Mouse (Mus musculus) MEL (cell line): ENCODE results near the gene Haus2. TPM values are rescaled to one million over a fixed set of nuclear protein-coding genes. Genes with fewer than 3 reads are reported as not detected.
A peak's percentile ranks its signal among the peaks of the same experiment; 100 is the strongest.

Source experiments
- DNase-seq: peaks from one replicate; pipeline ENCODE4 v3.0.0; 2011; ENCODE audit warnings: low read depth, low spot score
- H3K27ac ChIP-seq: 2 replicates; pipeline ENCODE4 v1.5.1; 2012; ENCODE audit warnings: low read depth, mild to moderate bottlenecking, control low read depth, low read length, moderate library complexity; ENCODE audit not compliant: control insufficient read depth
- H3K27me3 ChIP-seq, 2 experiments: fragments of 150-350 bp in 1 of 2; sonication (generic) in 1 of 2; 2 replicates each; pipeline ENCODE4 v1.6.1; 2012; ENCODE audit warnings: low read length in 2 of 2, mild to moderate bottlenecking in 2 of 2, improper control_type of control experiment in 1 of 2, moderate library complexity in 1 of 2; ENCODE audit not compliant: insufficient read depth in 2 of 2, control insufficient read depth in 1 of 2
- H3K36me3 ChIP-seq, 2 experiments: 2 replicates each; pipeline ENCODE4 v1.6.1; 2012 to 2014; ENCODE audit warnings: low read length in 2 of 2, improper control_type of control experiment in 1 of 2, inconsistent platforms in 1 of 2, mild to moderate bottlenecking in 1 of 2; ENCODE audit not compliant: insufficient read depth in 2 of 2, control insufficient read depth in 1 of 2
- H3K4me1 ChIP-seq, 2 experiments: fragments of 150-350 bp in 1 of 2; sonication (generic) in 1 of 2; 2 replicates each; pipeline ENCODE4 v1.6.1; 2012; ENCODE audit warnings: low read length in 2 of 2, improper control_type of control experiment in 1 of 2, mild to moderate bottlenecking in 1 of 2; ENCODE audit not compliant: insufficient read depth in 2 of 2, control insufficient read depth in 1 of 2
- H3K4me3 ChIP-seq, 2 experiments: fragments of 150-350 bp in 1 of 2; sonication (generic) in 1 of 2; 2 replicates each; pipeline ENCODE4 v1.5.1; 2012; ENCODE audit warnings: low read depth in 2 of 2, low read length in 2 of 2, mild to moderate bottlenecking in 2 of 2, moderate library complexity in 2 of 2, control low read depth in 1 of 2, improper control_type of control experiment in 1 of 2; ENCODE audit not compliant: control insufficient read depth in 1 of 2, insufficient read depth in 1 of 2
- H3K79me2 ChIP-seq: 2 replicates; pipeline ENCODE4 v1.6.1; 2012; ENCODE audit warnings: mild to moderate bottlenecking, low read length, moderate library complexity; ENCODE audit not compliant: control insufficient read depth, poor library complexity, insufficient read depth
- H3K9ac ChIP-seq: 2 replicates; pipeline ENCODE4 v1.6.1; 2012; ENCODE audit warnings: low read depth, mild to moderate bottlenecking, control low read depth, low read length, moderate library complexity; ENCODE audit not compliant: control insufficient read depth, poor library complexity, severe bottlenecking
- H3K9me3 ChIP-seq: fragments of 150-350 bp; sonication (generic); replicated peaks from 2 replicates; pipeline ENCODE4 v1.6.1; 2012; ENCODE audit warnings: mild to moderate bottlenecking, low read length, improper control_type of control experiment, moderate library complexity; ENCODE audit not compliant: insufficient read depth
- CHD1 ChIP-seq: IDR thresholded peaks from 2 replicates; pipeline ENCODE4 v1.6.1; 2012; ENCODE audit warnings: low read depth, mild to moderate bottlenecking, inconsistent platforms, low read length, improper control_type of control experiment
- CHD2 ChIP-seq: IDR thresholded peaks from 2 replicates; pipeline ENCODE4 v1.6.1; 2011; ENCODE audit warnings: low read length, improper control_type of control experiment
- EP300 ChIP-seq, 2 experiments: IDR thresholded peaks; 2 replicates each; pipeline ENCODE4 v1.6.1; 2011; ENCODE audit warnings: improper control_type of control experiment in 2 of 2, low read length in 2 of 2, low read depth in 1 of 2, mild to moderate bottlenecking in 1 of 2
- ETS1 ChIP-seq: IDR thresholded peaks from 2 replicates; pipeline ENCODE4 v1.6.1; 2012; ENCODE audit warnings: low read depth, mild to moderate bottlenecking, inconsistent platforms, low read length, improper control_type of control experiment, moderate library complexity
- GABPA ChIP-seq: IDR thresholded peaks from 2 replicates; pipeline ENCODE4 v1.6.1; 2012; ENCODE audit warnings: low read depth, mild to moderate bottlenecking, inconsistent platforms, low read length, improper control_type of control experiment, moderate library complexity
- GATA1 ChIP-seq: IDR thresholded peaks from 2 replicates; pipeline ENCODE4 v1.6.1; 2011; ENCODE audit warnings: low read depth, low read length, improper control_type of control experiment
- HCFC1 ChIP-seq: IDR thresholded peaks from 2 replicates; pipeline ENCODE4 v1.6.1; 2012; ENCODE audit warnings: low read depth, mild to moderate bottlenecking, inconsistent platforms, low read length, improper control_type of control experiment, moderate library complexity
- KAT2A ChIP-seq: conservative IDR thresholded peaks from 2 replicates; pipeline ENCODE4 v1.6.1; 2012; ENCODE audit warnings: low read depth, low read length, improper control_type of control experiment, inconsistent platforms
- MAFK ChIP-seq: IDR thresholded peaks from 2 replicates; pipeline ENCODE4 v1.6.1; 2011; ENCODE audit warnings: low read depth, mild to moderate bottlenecking, low read length, improper control_type of control experiment, borderline replicate concordance
- MAZ ChIP-seq: IDR thresholded peaks from 2 replicates; pipeline ENCODE4 v1.6.1; 2012; ENCODE audit warnings: low read depth, mild to moderate bottlenecking, inconsistent platforms, low read length, improper control_type of control experiment
- MEF2A ChIP-seq: IDR thresholded peaks from 2 replicates; pipeline ENCODE4 v1.6.1; 2014; ENCODE audit warnings: low read depth, mild to moderate bottlenecking, inconsistent platforms, low read length, improper control_type of control experiment; ENCODE audit not compliant: poor library complexity, insufficient replicate concordance, severe bottlenecking; ENCODE audit errors: extremely low read depth
- MYB ChIP-seq: IDR thresholded peaks from 2 replicates; pipeline ENCODE4 v1.6.1; 2011; ENCODE audit warnings: mild to moderate bottlenecking, low read depth, low read length, improper control_type of control experiment
- MYC ChIP-seq: IDR thresholded peaks from 2 replicates; pipeline ENCODE4 v1.6.1; 2011; ENCODE audit warnings: low read depth, mild to moderate bottlenecking, low read length, improper control_type of control experiment, moderate library complexity
- POLR2A ChIP-seq, 2 experiments: IDR thresholded peaks; 2 replicates each; pipeline ENCODE4 v1.6.1; 2011 to 2012; ENCODE audit warnings: low read length in 2 of 2, mild to moderate bottlenecking in 2 of 2, control low read depth in 1 of 2, improper control_type of control experiment in 1 of 2, low read depth in 1 of 2, moderate library complexity in 1 of 2; ENCODE audit not compliant: control insufficient read depth in 1 of 2, insufficient read depth in 1 of 2, poor library complexity in 1 of 2
- POLR2AphosphoS2 ChIP-seq: IDR thresholded peaks from 2 replicates; pipeline ENCODE4 v1.6.1; 2011; ENCODE audit warnings: low read length, improper control_type of control experiment
- POLR2AphosphoS5 ChIP-seq: IDR thresholded peaks from 2 replicates; pipeline ENCODE4 v1.6.1; 2012; ENCODE audit warnings: low read depth, borderline replicate concordance, mild to moderate bottlenecking, inconsistent platforms, low read length, moderate library complexity, mixed read lengths
- RCOR1 ChIP-seq: IDR thresholded peaks from 2 replicates; pipeline ENCODE4 v1.6.1; 2012; ENCODE audit warnings: low read depth, mild to moderate bottlenecking, inconsistent platforms, low read length, improper control_type of control experiment
- SIN3A ChIP-seq: IDR thresholded peaks from 2 replicates; pipeline ENCODE4 v1.6.1; 2012; ENCODE audit warnings: low read length, improper control_type of control experiment, inconsistent platforms
- TAL1 ChIP-seq: IDR thresholded peaks from 2 replicates; pipeline ENCODE4 v1.6.1; 2012; ENCODE audit warnings: mild to moderate bottlenecking, inconsistent platforms, low read length, moderate library complexity, mixed read lengths
- TCF12 ChIP-seq: IDR thresholded peaks from 2 replicates; pipeline ENCODE4 v1.6.1; 2014; ENCODE audit warnings: low read depth, mild to moderate bottlenecking, inconsistent platforms, low read length, improper control_type of control experiment, moderate library complexity
- USF2 ChIP-seq, 2 experiments: IDR thresholded peaks; 2 replicates each; pipeline ENCODE4 v1.6.1; 2011 to 2012; ENCODE audit warnings: improper control_type of control experiment in 2 of 2, low read length in 2 of 2, borderline replicate concordance in 1 of 2, inconsistent platforms in 1 of 2, low read depth in 1 of 2, mild to moderate bottlenecking in 1 of 2; ENCODE audit not compliant: insufficient read depth in 1 of 2
- polyA plus RNA-seq, 2 experiments: library from polyadenylated mRNA; stranded (reverse) in 1 of 2; unstranded in 1 of 2; fragments of >175 nt in 1 of 2; fragments of >200 nt in 1 of 2; gene quantifications; 2 replicates each; pipeline versions ENCODE4 v1.2.1 to v1.2.4; 2012; ENCODE audit warnings: low replicate concordance in 2 of 2, low read depth in 1 of 2; ENCODE audit not compliant: insufficient read length in 2 of 2, insufficient read depth in 1 of 2, missing spikeins in 1 of 2
- total RNA-seq: library from RNA; depleted of rRNA; stranded (reverse); fragments of 300-350 nt; gene quantifications from 2 replicates; pipeline ENCODE4 v1.2.3, GENCODE M21; 2012

Gene Haus2
- total and polyA plus RNA-seq, 3 experiments: 14.5 to 16.7 TPM; not detected in 1

DNA sequence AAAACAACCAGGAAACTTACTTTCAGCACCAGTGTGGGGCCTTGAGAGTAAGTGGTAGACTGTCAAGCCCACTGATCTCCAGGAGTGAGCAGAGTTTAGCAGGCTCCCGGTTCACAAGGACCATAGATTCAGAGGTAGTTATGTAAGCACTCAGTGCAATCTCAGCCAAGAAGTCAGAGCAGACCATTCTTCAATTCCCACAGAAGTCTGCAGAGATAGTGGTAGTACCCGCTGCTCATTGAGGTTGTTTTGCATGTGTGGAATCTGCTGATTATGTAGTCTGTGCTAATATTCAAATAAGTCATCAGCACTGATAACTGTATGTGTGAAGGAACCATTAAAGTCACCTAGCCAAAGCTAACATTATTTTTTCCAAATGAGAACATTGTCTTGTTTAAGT is 21.5 kb downstream of the Haus2 start:
- Histone ChIP-seq H3K27me3 (no peaks in the 10 kb centered on the region), H3K9me3 (no peaks in the 10 kb centered on the region), H3K4me3 (no peak overlapping the region), H3K36me3 (peaks cover 0 to 28% of the 10 kb centered on the region in 2 experiments; a peak in 2 of 4 replicates), H3K4me1 (peaks cover 0 to 30% of the 10 kb centered on the region in 2 experiments), H3K79me2 (no peaks in the 10 kb centered on the region), H3K27ac (no peak overlapping the region), H3K9ac (no peak overlapping the region)
- TF ChIP-seq GATA1: peak; percentile 62
- no peak for TF ChIP-seq MYB
- peak in 1 of 2 experiments; percentile 57; a peak in 1 of 4 replicates for TF ChIP-seq EP300 (IDR thresholded peaks at IDR 0.05; ENCODE audit: low read depth in 1 of 2, low read length in 2 of 2)
- TF ChIP-seq TCF12: peak; percentile 81
- peak; percentile 98 for TF ChIP-seq RCOR1
- TF ChIP-seq ETS1: peak; percentile 45; the same call in 1 of the 2 replicates
- TF ChIP-seq USF2 (IDR thresholded peaks at IDR 0.05; ENCODE audit: borderline replicate concordance in 1 of 2, insufficient read depth in 1 of 2, low read depth in 1 of 2, low read length in 2 of 2): no peak
- peak; percentile 62 for TF ChIP-seq TAL1
- no peak for TF ChIP-seq MEF2A
- DNase-seq: peak; percentile 37

DNA sequence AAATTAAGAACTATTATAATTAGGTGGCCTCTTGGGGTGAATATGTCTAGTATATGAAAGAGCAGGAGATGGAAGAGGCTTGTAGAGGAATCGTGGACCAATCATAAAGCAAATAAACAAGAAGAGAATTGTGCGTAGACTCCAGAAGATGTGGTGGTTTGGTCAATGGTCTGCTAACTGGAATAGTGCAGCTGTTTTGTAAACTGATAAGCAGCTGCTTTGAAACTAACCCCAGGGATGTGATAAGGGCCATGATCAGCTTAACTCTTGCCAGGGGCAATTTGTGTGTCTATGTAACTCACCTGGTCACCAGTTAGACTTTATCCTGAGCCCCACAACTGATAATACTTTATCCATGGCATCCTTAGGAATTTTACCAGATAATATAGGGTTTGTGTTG is 22.3 kb downstream of the Haus2 start:
- no peaks in the 10 kb centered on the region for H3K9me3 ChIP-seq
- H3K4me1 ChIP-seq: peaks cover 0 to 30% of the 10 kb centered on the region in 2 experiments
- peak overlapping the region; percentile 35 for H3K27ac ChIP-seq
- no peaks in the 10 kb centered on the region for H3K27me3 ChIP-seq
- no peak overlapping the region for H3K4me3 ChIP-seq
- no peak overlapping the region for H3K9ac ChIP-seq
- DNase-seq: peak; percentile 56
- H3K79me2 ChIP-seq: no peaks in the 10 kb centered on the region
- no peak for TF ChIP-seq USF2 (IDR thresholded peaks at IDR 0.05; ENCODE audit: borderline replicate concordance in 1 of 2, insufficient read depth in 1 of 2, low read depth in 1 of 2, low read length in 2 of 2)
- peak; percentile 1; the same call in 1 of the 2 replicates for TF ChIP-seq MYC
- no peak; the same call in 1 of the 2 replicates for TF ChIP-seq SIN3A
- peak; percentile 34; the same call in 1 of the 2 replicates for TF ChIP-seq MAZ
- peak; percentile 95 for TF ChIP-seq GATA1
- TF ChIP-seq TAL1: peak; percentile 88
- no peak; the same call in none of the 2 replicates for TF ChIP-seq HCFC1
- TF ChIP-seq POLR2AphosphoS5: no peak
- no peak for TF ChIP-seq CHD2
- no peak for TF ChIP-seq POLR2A (IDR thresholded peaks at IDR 0.05; ENCODE audit: control insufficient read depth in 1 of 2, insufficient read depth in 1 of 2, low read depth in 1 of 2, low read length in 2 of 2, poor library complexity in 1 of 2)
- no peak for TF ChIP-seq POLR2AphosphoS2
- 0 out of 2 replicates have a peak, but pooled peaks have one; percentile 35 for TF ChIP-seq RCOR1
- peak; percentile 98 for TF ChIP-seq TCF12
- TF ChIP-seq CHD1: no peak
- TF ChIP-seq ETS1: peak; percentile 94
- 0 out of 2 replicates have a peak, but pooled peaks have one; percentile 30 for TF ChIP-seq MAFK
- TF ChIP-seq EP300 (IDR thresholded peaks at IDR 0.05; ENCODE audit: low read depth in 1 of 2, low read length in 2 of 2): peak; percentile 75 to 86
- no peak for TF ChIP-seq KAT2A
- no peak for TF ChIP-seq MEF2A
- no peak for TF ChIP-seq GABPA
- H3K36me3 ChIP-seq: peaks cover 0 to 28% of the 10 kb centered on the region in 2 experiments; a peak in 2 of 4 replicates
